ENCODE assay signal across 8 mouse cellular contexts in genomic region chr3:61839355-61840009, GRCm38 (mm10).
DNase-seq lines count a peak whose midpoint lies in the region; ATAC-seq and TF ChIP-seq lines count a peak whose summit lies in the region.
"Had no signal": no experiment of that assay in that cellular context is flagged by ENCODE, and none has a peak within 500 bp of the region (broad histone marks: within the 10 kb centered on the region; RNA-seq: fewer than 3 reads in every experiment).

No protein-coding gene starts in this region.

- peak; percentile 55 for ATAC-seq in forebrain, embryonic 13.5 days

- no peaks in the 10 kb centered on the region for H3K27me3 ChIP-seq in forebrain, embryonic 13.5 days
- H3K27me3 ChIP-seq: lung, embryonic 15.5 days had no signal

- no peak overlapping the region for H3K4me2 ChIP-seq in forebrain, embryonic 13.5 days
- H3K4me2 ChIP-seq: lung, embryonic 15.5 days had no signal

- no peaks in the 10 kb centered on the region for H3K4me1 ChIP-seq in ES-E14 (ENCODE audit: control insufficient read depth in 2 of 2, insufficient read depth in 2 of 2, low read length in 2 of 2, poor library complexity in 1 of 2)
- no peaks in the 10 kb centered on the region for H3K4me1 ChIP-seq in forebrain, embryonic 13.5 days
- H3K4me1 ChIP-seq: lung, embryonic 15.5 days had no signal

- no peak overlapping the region for H3K9ac ChIP-seq in ES-E14 (ENCODE audit: insufficient read depth, low read depth, low read length, poor library complexity, severe bottlenecking)
- H3K9ac ChIP-seq in forebrain, embryonic 13.5 days = no peak overlapping the region
- H3K9ac ChIP-seq: lung, embryonic 15.5 days had no signal

- intact Hi-C loops in left cerebral cortex, postnatal 14 days (cut with DNase I) = loop anchor here (10.0 kb wide), 1 partner anchor 595 kb away; no protein-coding TSS in a partner anchor

- no peaks in the 10 kb centered on the region for H3K9me3 ChIP-seq in ES-E14 (ENCODE audit: control insufficient read depth, insufficient read depth, low read depth, low read length)
- no peaks in the 10 kb centered on the region for H3K9me3 ChIP-seq in forebrain, embryonic 13.5 days (replicated peaks)
- H3K9me3 ChIP-seq: lung, embryonic 15.5 days had no signal

- H3K36me3 ChIP-seq in ES-E14 (ENCODE audit: control insufficient read depth, insufficient read depth, low read length, poor library complexity, severe bottlenecking) = no peaks in the 10 kb centered on the region
- H3K36me3 ChIP-seq in forebrain, embryonic 13.5 days (ENCODE audit: poor library complexity, severe bottlenecking) = no peaks in the 10 kb centered on the region
- H3K36me3 ChIP-seq: lung, embryonic 15.5 days had no signal

- DNase-seq in left cerebral cortex, postnatal 14 days (ENCODE audit: low spot score in 2 of 2) = peak; percentile 32 to 34
- DNase-seq in left cerebral cortex, adult 11 months (ENCODE audit: low spot score) = no peak
- DNase-seq in ES-E14 (ENCODE audit: low read depth, low spot score) = peak; percentile 42
- peak; percentile 19 to 27 for DNase-seq in adrenal gland, adult 18-20 months (ENCODE audit: low spot score in 2 of 2)
- DNase-seq in lung, postnatal 14 days = peak; percentile 15
- DNase-seq in thymus, postnatal 25 days = peak; percentile 30

- H3K4me3 ChIP-seq in ES-E14 (ENCODE audit: insufficient read depth in 1 of 2, low read depth in 1 of 2, low read length in 2 of 2, poor library complexity in 1 of 2, severe bottlenecking in 1 of 2) = no peak overlapping the region
- no peak overlapping the region for H3K4me3 ChIP-seq in forebrain, embryonic 13.5 days
- H3K4me3 ChIP-seq: lung, embryonic 15.5 days had no signal

- WGBS in forebrain, embryonic 13.5 days = 59% methylated on average over 3 of the region's 3 CpGs

- no peak overlapping the region for H3K27ac ChIP-seq in ES-E14 (ENCODE audit: insufficient read depth, low read depth, low read length, poor library complexity, severe bottlenecking)
- no peak overlapping the region for H3K27ac ChIP-seq in forebrain, embryonic 13.5 days
- H3K27ac ChIP-seq: lung, embryonic 15.5 days had no signal

- in situ Hi-C loops in ES-E14 (cut with MboI; ENCODE audit: low sequenced_read_pairs in 2 of 2, unreplicated experiment in 2 of 2) = loop anchor here (25.0 kb wide), 3 partner anchors 352 to 602 kb away; no protein-coding TSS in a partner anchor

TF ChIP-seq in ES-E14, 5 proteins besides CTCF, POLR2A, EP300 and RAD21:
- TF ChIP-seq HCFC1 (IDR thresholded peaks at IDR 0.05; ENCODE audit: borderline replicate concordance, insufficient read depth, low read length) = no peak
- TF ChIP-seq ZNF384 (IDR thresholded peaks at IDR 0.05; ENCODE audit: low read depth, low read length) = no peak
- peak; percentile 70; the same call in 1 of the 2 replicates for TF ChIP-seq ZC3H11A (IDR thresholded peaks at IDR 0.05; ENCODE audit: borderline replicate concordance, low read depth, low read length)
- TF ChIP-seq MAFK (IDR thresholded peaks at IDR 0.05; ENCODE audit: insufficient read depth, low read depth, low read length) = no peak
- no peak for TF ChIP-seq CHD2 (IDR thresholded peaks at IDR 0.05; ENCODE audit: low read depth, low read length)
TF ChIP-seq in ES-E14: peak in this region for 1.
